Mouse (Mus musculus) heart, embryonic 10.5 days (tissue): ENCODE data around the gene Prtn3. TPM values are rescaled to one million over a fixed set of nuclear protein-coding genes. Genes with fewer than 3 reads are reported as not detected.

Experiments used
- DNase-seq: peaks from one replicate; pipeline ENCODE4 v3.0.0-alpha.2; 2017; ENCODE audit warnings: low spot score
- H3K27ac ChIP-seq: fragments of 300-500 bp; sonication (generic); 2 replicates; pipeline ENCODE4 v1.5.1; 2016; ENCODE audit warnings: mild to moderate bottlenecking
- H3K27me3 ChIP-seq: fragments of 300-500 bp; sonication (generic); 2 replicates; pipeline ENCODE4 v1.6.1; 2016; ENCODE audit warnings: mild to moderate bottlenecking; ENCODE audit not compliant: poor library complexity, insufficient read depth, severe bottlenecking
- H3K36me3 ChIP-seq: fragments of 300-500 bp; sonication (generic); 2 replicates; pipeline ENCODE4 v1.6.1; 2016; ENCODE audit warnings: mild to moderate bottlenecking, moderate library complexity
- H3K4me1 ChIP-seq: fragments of 300-500 bp; sonication (generic); 2 replicates; pipeline ENCODE4 v1.6.1; 2016; ENCODE audit warnings: mild to moderate bottlenecking
- H3K4me3 ChIP-seq: fragments of 300-500 bp; sonication (generic); 2 replicates; pipeline ENCODE4 v1.5.1; 2016; ENCODE audit warnings: mild to moderate bottlenecking, moderate library complexity
- H3K9me3 ChIP-seq: fragments of 300-500 bp; sonication (generic); 2 replicates; pipeline ENCODE4 v1.6.1; 2016; ENCODE audit warnings: mild to moderate bottlenecking, moderate library complexity
- WGBS: fragments of 180-500 bp; shearing (Covaris S2); methylation state at CpG from one replicate; pipeline ENCODE4 v1.1.7; 2016; 5-methylcytosine and 5-hydroxymethylcytosine counted together
- polyA plus RNA-seq: library from polyadenylated mRNA; unstranded; fragments of >200 nt; fragmentation: Nextera tagmentation; extraction: Ambion mirVana; gene quantifications from 2 replicates; pipeline ENCODE4 v1.2.1, GENCODE M21; 2016

Prtn3 gene
- polyA plus RNA-seq, 1 experiment from 2014 or later = 7.8 TPM

- Histone ChIP-seq H3K9me3 (no peaks in the 10 kb centered on the region), H3K4me1 (peaks cover 31% of the 10 kb centered on the region), H3K4me3 (no peak overlapping the region), H3K36me3 (no peaks in the 10 kb centered on the region), H3K27ac (0 out of 2 replicates have a peak overlapping the region, but pooled peaks have one; percentile 12), H3K27me3 (no peaks in the 10 kb centered on the region)
- no peak for DNase-seq
- WGBS = 79% methylated on average over 8 of the region's 8 CpGs
These were observed 24.2 kb upstream of the Prtn3 start for GRCm38 (mm10) chr10:79849941-79850628.

- Histone ChIP-seq H3K4me3 (peak overlapping the region; percentile 98), H3K36me3 (peaks cover 11% of the 10 kb centered on the region), H3K27me3 (no peaks in the 10 kb centered on the region), H3K27ac (peak overlapping the region; percentile 100), H3K4me1 (peaks cover 38% of the 10 kb centered on the region), H3K9me3 (no peaks in the 10 kb centered on the region)
- 85% methylated on average over 3 of the region's 3 CpGs for WGBS
- DNase-seq = no peak
These were observed 22.6 kb upstream of the Prtn3 start for GRCm38 (mm10) chr10:79851653-79852052.

GRCm38 (mm10) chr10:79852107-79852789, 22.0 kb upstream of the Prtn3 start:
- Histone ChIP-seq H3K27me3 (no peaks in the 10 kb centered on the region), H3K9me3 (no peaks in the 10 kb centered on the region), H3K27ac (peak overlapping the region; percentile 100), H3K36me3 (peaks cover 17% of the 10 kb centered on the region), H3K4me1 (peaks cover 44% of the 10 kb centered on the region), H3K4me3 (peak overlapping the region; percentile 98)
- DNase-seq = no peak
- WGBS = 56% methylated on average over 9 of the region's 9 CpGs

- DNase-seq = no peak
- Histone ChIP-seq H3K27me3 (no peaks in the 10 kb centered on the region), H3K9me3 (no peaks in the 10 kb centered on the region), H3K4me1 (peaks cover 50% of the 10 kb centered on the region), H3K36me3 (peaks cover 23% of the 10 kb centered on the region), H3K4me3 (peak overlapping the region; percentile 98), H3K27ac (peak overlapping the region; percentile 100)
- WGBS = 32% methylated on average over 8 of the region's 8 CpGs
These were observed 21.4 kb upstream of the Prtn3 start for GRCm38 (mm10) chr10:79852827-79853226.

- under 1% methylated on average over 15 of the region's 15 CpGs for WGBS
These were observed 20.9 kb upstream of the Prtn3 start for GRCm38 (mm10) chr10:79853392-79853791.

GRCm38 (mm10) chr10:79853860-79854795, 20.1 kb upstream of the Prtn3 start, which contains the start of gene Ptbp1:
Gene Ptbp1 (plus strand): TSS chr10:79854427.
- no peaks in the 10 kb centered on the region for H3K9me3 ChIP-seq
- H3K36me3 ChIP-seq = peaks cover 36% of the 10 kb centered on the region
- peak within 1 kb of the TSS; percentile 98 for H3K4me3 ChIP-seq
- peak; percentile 100 for DNase-seq
- no peaks in the 10 kb centered on the region for H3K27me3 ChIP-seq
- peak within 1 kb of the TSS; percentile 100 for H3K27ac ChIP-seq
- under 1% methylated on average over 75 of the region's 75 CpGs for WGBS
- H3K4me1 ChIP-seq = peaks cover 61% of the 10 kb centered on the region

More at GRCm38 (mm10) chr10:79853392-79853791, 20.9 kb upstream of the Prtn3 start:
- peaks cover 56% of the 10 kb centered on the region for H3K4me1 ChIP-seq
- no peaks in the 10 kb centered on the region for H3K27me3 ChIP-seq
- H3K27ac ChIP-seq = peak overlapping the region; percentile 100
- H3K4me3 ChIP-seq = peak overlapping the region; percentile 98
- H3K36me3 ChIP-seq = peaks cover 28% of the 10 kb centered on the region
- no peaks in the 10 kb centered on the region for H3K9me3 ChIP-seq
- DNase-seq = peak; percentile 93

GRCm38 (mm10) chr10:79854801-79855541, 19.3 kb upstream of the Prtn3 start:
- Histone ChIP-seq H3K4me1 (peaks cover 69% of the 10 kb centered on the region), H3K9me3 (no peaks in the 10 kb centered on the region), H3K4me3 (peak overlapping the region; percentile 98), H3K36me3 (peaks cover 44% of the 10 kb centered on the region), H3K27me3 (no peaks in the 10 kb centered on the region), H3K27ac (peak overlapping the region; percentile 100)
- no peak for DNase-seq
- under 1% methylated on average over 83 of the region's 83 CpGs for WGBS

- peaks cover 51% of the 10 kb centered on the region for H3K36me3 ChIP-seq
- H3K27me3 ChIP-seq = no peaks in the 10 kb centered on the region
- peak overlapping the region; percentile 98 for H3K4me3 ChIP-seq
- 4% methylated on average over 10 of the region's 10 CpGs for WGBS
- DNase-seq = no peak
- H3K9me3 ChIP-seq = no peaks in the 10 kb centered on the region
- peak overlapping the region; percentile 100 for H3K27ac ChIP-seq
- H3K4me1 ChIP-seq = peaks cover 75% of the 10 kb centered on the region
These were observed 18.6 kb upstream of the Prtn3 start for GRCm38 (mm10) chr10:79855558-79856184.

- H3K27me3 ChIP-seq = no peaks in the 10 kb centered on the region
- WGBS = 50% methylated on average over 6 of the region's 6 CpGs
- H3K27ac ChIP-seq = peak overlapping the region; percentile 23; the same call in 1 of the 2 replicates
- peaks cover 78% of the 10 kb centered on the region for H3K4me1 ChIP-seq
- H3K4me3 ChIP-seq = peak overlapping the region; percentile 98
- H3K9me3 ChIP-seq = no peaks in the 10 kb centered on the region
- peaks cover 57% of the 10 kb centered on the region for H3K36me3 ChIP-seq
- DNase-seq = no peak
These were observed 18.0 kb upstream of the Prtn3 start for GRCm38 (mm10) chr10:79856280-79856679.

GRCm38 (mm10) chr10:79856704-79857451, 17.4 kb upstream of the Prtn3 start:
- Histone ChIP-seq H3K9me3 (no peaks in the 10 kb centered on the region), H3K27me3 (no peaks in the 10 kb centered on the region), H3K4me3 (peak overlapping the region; percentile 98), H3K36me3 (peaks cover 63% of the 10 kb centered on the region), H3K27ac (peak overlapping the region; percentile 23), H3K4me1 (peaks cover 74% of the 10 kb centered on the region)
- DNase-seq = no peak
- 45% methylated on average over 7 of the region's 7 CpGs for WGBS

- WGBS = 41% methylated on average over 4 of the region's 4 CpGs
These were observed 16.8 kb upstream of the Prtn3 start for GRCm38 (mm10) chr10:79857452-79857811.

More at GRCm38 (mm10) chr10:79857452-79857811, 16.8 kb upstream of the Prtn3 start:
- Histone ChIP-seq H3K27ac (peak overlapping the region; percentile 23), H3K36me3 (peaks cover 69% of the 10 kb centered on the region), H3K9me3 (no peaks in the 10 kb centered on the region), H3K27me3 (no peaks in the 10 kb centered on the region), H3K4me3 (peak overlapping the region; percentile 98), H3K4me1 (peaks cover 68% of the 10 kb centered on the region)
- no peak for DNase-seq
